In genomic region chr5:52309317-52310060, GRCm38 (mm10) we compare ENCODE assay signal across 9 mouse cellular contexts. TPM values are rescaled to one million over a fixed set of nuclear protein-coding genes. Genes with fewer than 3 reads are reported as not detected.
DNase-seq lines count a peak whose midpoint lies in the region; ATAC-seq and TF ChIP-seq lines count a peak whose summit lies in the region.
"Had no signal": no experiment of that assay in that cellular context is flagged by ENCODE, and none has a peak within 500 bp of the region (broad histone marks: within the 10 kb centered on the region; RNA-seq: fewer than 3 reads in every experiment).

No protein-coding gene starts in this region.

- no peaks in the 10 kb centered on the region for H3K4me1 ChIP-seq in embryonic facial prominence, embryonic 14.5 days (ENCODE audit: control insufficient read depth, insufficient read depth, low read length)
- H3K4me1 ChIP-seq in embryonic facial prominence, embryonic 10.5 days, result no peaks in the 10 kb centered on the region
- H3K4me1 ChIP-seq: limb, embryonic 15.5 days had no signal

- no peaks in the 10 kb centered on the region for H3K9me3 ChIP-seq in embryonic facial prominence, embryonic 14.5 days (ENCODE audit: control insufficient read depth, low read length)
- H3K9me3 ChIP-seq in embryonic facial prominence, embryonic 10.5 days, result no peaks in the 10 kb centered on the region
- H3K9me3 ChIP-seq: limb, embryonic 15.5 days had no signal

- DNase-seq in embryonic facial prominence, embryonic 14.5 days (ENCODE audit: low spot score), result peak; percentile 26
- no peak for DNase-seq in embryonic facial prominence, embryonic 10.5 days (ENCODE audit: low spot score)
- DNase-seq in Patski (ENCODE audit: low read depth, low spot score), result peak; percentile 99
- peak; percentile 80 for DNase-seq in gastrocnemius, adult 18-20 months (ENCODE audit: low spot score)
- DNase-seq in left cerebral cortex, adult 18-20 months (ENCODE audit: low spot score in 2 of 2), result peak; percentile 10 to 19
- DNase-seq in right cerebral cortex, postnatal 25 days, result peak; percentile 20
- DNase-seq in testis, postnatal 10 days (ENCODE audit: low spot score), result no peak
- DNase-seq in embryo, embryonic 10 days (ENCODE audit: low spot score), result no peak

- no peak overlapping the region for H3K9ac ChIP-seq in embryonic facial prominence, embryonic 14.5 days (ENCODE audit: low read depth, low read length)
- H3K9ac ChIP-seq: limb, embryonic 15.5 days had no signal

- H3K4me3 ChIP-seq in embryonic facial prominence, embryonic 14.5 days (ENCODE audit: low read depth, low read length), result no peak overlapping the region
- H3K4me3 ChIP-seq in embryonic facial prominence, embryonic 10.5 days, result no peak overlapping the region
- H3K4me3 ChIP-seq: limb, embryonic 15.5 days had no signal

- no peak overlapping the region for H3K27ac ChIP-seq in embryonic facial prominence, embryonic 14.5 days (replicated peaks; ENCODE audit: low read depth, low read length)
- no peak overlapping the region for H3K27ac ChIP-seq in embryonic facial prominence, embryonic 10.5 days (replicated peaks)
- H3K27ac ChIP-seq: limb, embryonic 15.5 days had no signal

- in situ Hi-C loops in Patski (cut with MboI; ENCODE audit: low pct_unique_long_range_greater_than_20kb), result loop anchor here (5.0 kb wide), 1 partner anchor 38 kb away; no protein-coding TSS in a partner anchor

- POLR2A ChIA-PET in Patski (lab: Charles Lee), result interaction anchor here (0.6 to 2.3 kb wide), 3 partner anchors 15 to 199 kb away, joined by 4 to 6 read pairs (median 5); no protein-coding TSS in a partner anchor

- no peak for ATAC-seq in embryonic facial prominence, embryonic 14.5 days (ENCODE audit: low read depth)
- peak; percentile 88 for ATAC-seq in Patski

- CTCF ChIA-PET in Patski (lab: Charles Lee), result interaction anchor here (0.9 to 3.2 kb wide), 6 partner anchors 11 to 152 kb away, joined by 3 to 19 read pairs (median 3); no protein-coding TSS in a partner anchor

- 74% methylated on average over 11 of the region's 11 CpGs for WGBS in embryonic facial prominence, embryonic 14.5 days
- WGBS in embryonic facial prominence, embryonic 10.5 days, result 86% methylated on average over 11 of the region's 11 CpGs

- no peak overlapping the region for H3K4me2 ChIP-seq in embryonic facial prominence, embryonic 14.5 days (ENCODE audit: low read depth, low read length)
- H3K4me2 ChIP-seq: limb, embryonic 15.5 days had no signal

- no peaks in the 10 kb centered on the region for H3K27me3 ChIP-seq in embryonic facial prominence, embryonic 14.5 days (replicated peaks; ENCODE audit: control insufficient read depth, insufficient read depth, low read length)
- no peaks in the 10 kb centered on the region for H3K27me3 ChIP-seq in embryonic facial prominence, embryonic 10.5 days (replicated peaks; ENCODE audit: low read depth, poor library complexity, severe bottlenecking)
- H3K27me3 ChIP-seq in Patski, result no peaks in the 10 kb centered on the region
- H3K27me3 ChIP-seq: limb, embryonic 15.5 days had no signal

- no peak for TF ChIP-seq CTCF in Patski (IDR thresholded peaks at IDR 0.05)

- no peaks in the 10 kb centered on the region for H3K36me3 ChIP-seq in embryonic facial prominence, embryonic 14.5 days (ENCODE audit: control insufficient read depth, insufficient read depth, low read length)
- H3K36me3 ChIP-seq in embryonic facial prominence, embryonic 10.5 days (replicated peaks), result no peaks in the 10 kb centered on the region
- H3K36me3 ChIP-seq: limb, embryonic 15.5 days had no signal

RNA-seq across cellular contexts. Expression of gene Sod3, which starts 54.1 kb away (rescaled TPM):
- polyA plus RNA-seq in embryonic facial prominence, embryonic 14.5 days (2014; fragmentation: Nextera tagmentation; extraction: Ambion mirVana), result 3.7 and 4.7 TPM in 2 replicates
- polyA plus RNA-seq in embryonic facial prominence, embryonic 10.5 days (2016; fragmentation: Nextera tagmentation; extraction: Ambion mirVana), result 0.40 and 0.54 TPM in 2 replicates
- 2.4 TPM for polyA plus RNA-seq in Patski (2021)
- 1 to 10 TPM; 4.9 to 9.2 TPM for total RNA-seq in gastrocnemius, adult 18-20 months (2021)
- 1 to 10 TPM; 5.7 to 6.7 TPM for total RNA-seq in left cerebral cortex, adult 18-20 months (2021)

Comparison
In these comparisons a context has a peak if more than half of its experiments do, and no peak if none do; other contexts are left out.
1. DNase-seq: peak in embryonic facial prominence, embryonic 14.5 days (single experiment), Patski (single experiment), gastrocnemius, adult 18-20 months (single experiment), left cerebral cortex, adult 18-20 months (2 of 2) and right cerebral cortex, postnatal 25 days (single experiment); none in embryonic facial prominence, embryonic 10.5 days (single experiment), testis, postnatal 10 days (single experiment) and embryo, embryonic 10 days (single experiment).